Mouse (Mus musculus) ES-E14 (cell line): ENCODE results near the gene Zc2hc1b.

Experiments
- HCFC1 ChIP-seq: IDR thresholded peaks from 2 replicates; pipeline ENCODE4 v1.6.1; 2012; ENCODE audit warnings: low read length, inconsistent platforms, borderline replicate concordance; ENCODE audit not compliant: insufficient read depth
- ZC3H11A ChIP-seq: IDR thresholded peaks from 2 replicates; pipeline ENCODE4 v1.6.1; 2012; ENCODE audit warnings: low read depth, mild to moderate bottlenecking, inconsistent platforms, low read length, borderline replicate concordance

DNA sequence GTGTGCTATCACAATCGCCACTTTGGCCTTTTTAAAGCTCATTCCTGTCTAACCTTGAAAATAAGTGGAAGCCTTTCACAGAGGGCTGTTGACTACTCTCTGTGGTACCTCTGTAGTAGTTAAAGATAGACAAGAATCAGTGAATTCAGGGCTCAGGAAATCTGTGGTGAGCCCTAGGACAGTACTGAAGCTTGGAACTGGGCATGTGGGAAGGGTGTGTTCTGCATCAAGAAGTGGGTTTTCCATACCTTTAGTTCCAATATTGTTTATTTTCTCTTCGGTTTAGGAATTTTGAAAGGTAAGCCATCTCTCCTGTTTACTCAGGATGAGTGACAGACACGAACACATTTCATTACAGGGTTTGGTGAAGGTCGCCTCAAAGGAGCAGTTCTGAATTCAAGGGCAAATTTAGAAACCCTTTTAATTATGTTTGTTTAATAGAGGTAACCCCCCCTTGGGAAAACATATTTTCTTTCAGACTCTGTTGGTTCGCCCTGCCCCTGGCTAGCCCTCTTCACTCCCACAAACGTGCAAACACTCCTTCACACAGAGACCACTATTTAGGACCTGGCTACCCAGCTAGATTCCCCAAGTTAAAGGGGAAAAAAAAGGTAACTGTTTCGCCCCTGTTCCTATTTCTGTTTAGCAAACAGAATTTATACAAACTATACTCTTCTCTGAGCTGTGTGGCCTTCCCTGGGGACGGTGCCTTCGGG, 70.8 kb downstream of the Zc2hc1b start:
- TF ChIP-seq HCFC1 (no peak), ZC3H11A (no peak)
